Mouse (Mus musculus) kidney, adult 9 months (tissue): ENCODE results near the gene Pde4c.
A peak's percentile ranks its signal among the peaks of the same experiment; 100 is the strongest.

ENCODE experiments used
- DNase-seq: peaks from one replicate; pipeline ENCODE4 v3.0.0; 2022

Pde4c gene

GRCm38 (mm10) chr8:70725792-70726447, 2.4 kb downstream of the Pde4c start:
- peak; percentile 75 for DNase-seq

GRCm38 (mm10) chr8:70726721-70727120, 3.2 kb downstream of the Pde4c start:
- no peak for DNase-seq

- DNase-seq: no peak
Observed at GRCm38 (mm10) chr8:70729808-70730475, 6.4 kb downstream of the Pde4c start.

- no peak for DNase-seq
Observed at GRCm38 (mm10) chr8:70730956-70731355, 7.4 kb downstream of the Pde4c start.

GRCm38 (mm10) chr8:70737705-70738104, 14.2 kb downstream of the Pde4c start:
- no peak for DNase-seq

- DNase-seq: no peak
Observed at GRCm38 (mm10) chr8:70738211-70738610, 14.7 kb downstream of the Pde4c start.

- DNase-seq: no peak
Observed at GRCm38 (mm10) chr8:70741661-70742060, 18.1 kb downstream of the Pde4c start.

GRCm38 (mm10) chr8:70742176-70742575, 18.7 kb downstream of the Pde4c start:
- no peak for DNase-seq

- DNase-seq: no peak
Observed at GRCm38 (mm10) chr8:70742981-70743655, 19.6 kb downstream of the Pde4c start.

- DNase-seq: peak; percentile 94
Observed at GRCm38 (mm10) chr8:70743656-70744590, 20.4 kb downstream of the Pde4c start.

- DNase-seq: no peak
Observed at GRCm38 (mm10) chr8:70744806-70745205, 21.3 kb downstream of the Pde4c start.

- peak; percentile 12 for DNase-seq
Observed at GRCm38 (mm10) chr8:70745691-70746220, 22.2 kb downstream of the Pde4c start.

GRCm38 (mm10) chr8:70746676-70747075, 23.2 kb downstream of the Pde4c start:
- DNase-seq: no peak

- no peak for DNase-seq
Observed at GRCm38 (mm10) chr8:70747211-70747890, 23.8 kb downstream of the Pde4c start.

- DNase-seq: no peak
Observed at GRCm38 (mm10) chr8:70748246-70749096, 25.0 kb downstream of the Pde4c start.

GRCm38 (mm10) chr8:70749097-70749674, 25.7 kb downstream of the Pde4c start:
- no peak for DNase-seq

- DNase-seq: no peak
Observed at GRCm38 (mm10) chr8:70750128-70750680, 26.7 kb downstream of the Pde4c start.

GRCm38 (mm10) chr8:70752000-70752764, 28.7 kb downstream of the Pde4c start:
- DNase-seq: peak; percentile 89

GRCm38 (mm10) chr8:70753151-70753550, 29.6 kb downstream of the Pde4c start:
- DNase-seq: peak; percentile 87
